Mouse (Mus musculus) cerebellum, adult 18-20 months (tissue): ENCODE measurements around the gene Prss27.

Source experiments
- DNase-seq, 2 experiments: peaks; one replicate each; pipeline ENCODE4 v3.0.0; 2021

Gene Prss27

GRCm38 (mm10) chr17:24037844-24038243, at the start of gene Prss27:
Prss27 (plus strand) TSS chr17:24038144.
- DNase-seq = no peak

- no peak for DNase-seq
Measured at GRCm38 (mm10) chr17:23989802-23990201, 48.1 kb upstream of the Prss27 start.

- DNase-seq = no peak
Measured at GRCm38 (mm10) chr17:23992789-23993553, 45.0 kb upstream of the Prss27 start.

- peak; percentile 84 to 87 for DNase-seq
Measured at GRCm38 (mm10) chr17:23993559-23994428, 44.1 kb upstream of the Prss27 start.

- no peak for DNase-seq
Measured at GRCm38 (mm10) chr17:23994667-23995066, 43.3 kb upstream of the Prss27 start.

GRCm38 (mm10) chr17:23995421-23995820, 42.5 kb upstream of the Prss27 start:
- no peak for DNase-seq

GRCm38 (mm10) chr17:23997901-23998300, 40.0 kb upstream of the Prss27 start, which contains the start of gene Prss22:
Prss22 (minus strand) TSS chr17:23998100.
- DNase-seq = no peak

GRCm38 (mm10) chr17:23998383-23998782, 39.6 kb upstream of the Prss27 start:
- DNase-seq = no peak

GRCm38 (mm10) chr17:24000404-24000803, 37.5 kb upstream of the Prss27 start:
- no peak for DNase-seq

- DNase-seq = peak; percentile 39 to 46
Measured at GRCm38 (mm10) chr17:24004071-24004665, 33.8 kb upstream of the Prss27 start.

GRCm38 (mm10) chr17:24005049-24005448, 32.9 kb upstream of the Prss27 start:
- no peak for DNase-seq

- DNase-seq = no peak
Measured at GRCm38 (mm10) chr17:24006930-24007329, 31.0 kb upstream of the Prss27 start.

GRCm38 (mm10) chr17:24007391-24007790, 30.6 kb upstream of the Prss27 start:
- no peak for DNase-seq

GRCm38 (mm10) chr17:24008105-24008504, 29.8 kb upstream of the Prss27 start:
- DNase-seq = no peak

- no peak for DNase-seq
Measured at GRCm38 (mm10) chr17:24009617-24010016, 28.3 kb upstream of the Prss27 start.

- no peak for DNase-seq
Measured at GRCm38 (mm10) chr17:24012921-24013320, 25.0 kb upstream of the Prss27 start.

- no peak for DNase-seq
Measured at GRCm38 (mm10) chr17:24014433-24014965, 23.4 kb upstream of the Prss27 start.

- peak; percentile 21 to 24 for DNase-seq
Measured at GRCm38 (mm10) chr17:24015727-24016126, 22.2 kb upstream of the Prss27 start.

- DNase-seq = no peak
Measured at GRCm38 (mm10) chr17:24020696-24021095, 17.2 kb upstream of the Prss27 start.

- no peak for DNase-seq
Measured at GRCm38 (mm10) chr17:24021375-24022199, 16.4 kb upstream of the Prss27 start.

- no peak for DNase-seq
Measured at GRCm38 (mm10) chr17:24029477-24029876, 8.5 kb upstream of the Prss27 start.

GRCm38 (mm10) chr17:24030551-24030950, 7.4 kb upstream of the Prss27 start:
- no peak for DNase-seq
